Mouse (Mus musculus): ENCODE data around the gene Pik3ap1.

Pik3ap1 gene

DNA sequence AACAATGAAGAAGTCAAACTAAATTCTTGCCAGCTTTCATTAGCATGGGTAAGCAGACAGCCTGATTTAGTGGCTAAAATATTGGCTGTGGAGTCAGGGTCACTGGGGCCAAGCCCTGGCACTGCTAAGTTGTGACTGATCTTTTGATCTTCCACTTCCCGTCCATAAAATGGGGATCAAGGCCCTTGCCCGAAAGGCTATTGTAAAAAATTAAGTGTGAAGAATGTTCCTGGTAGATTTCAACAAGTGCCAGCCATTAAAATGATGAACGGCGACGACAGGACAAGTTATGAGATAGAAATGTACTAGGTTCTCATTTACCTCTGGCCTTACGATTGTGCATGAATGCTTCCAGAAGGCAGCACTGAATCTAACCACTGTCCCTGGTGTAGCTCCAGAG, 83.0 kb downstream of the Pik3ap1 start:
- no peak overlapping the region for H3K4me3 ChIP-seq (replicated peaks; ENCODE audit: low read length)
- TF ChIP-seq CTCF (conservative IDR thresholded peaks at IDR 0.05; ENCODE audit: low read length) (no peak), POU5F1 (IDR thresholded peaks at IDR 0.05; ENCODE audit: borderline replicate concordance, low read length) (no peak), NANOG (IDR thresholded peaks at IDR 0.05; ENCODE audit: borderline replicate concordance, low read length) (no peak)
- no peaks in the 10 kb centered on the region for H3K36me3 ChIP-seq (ENCODE audit: insufficient read depth, low read length)

DNA sequence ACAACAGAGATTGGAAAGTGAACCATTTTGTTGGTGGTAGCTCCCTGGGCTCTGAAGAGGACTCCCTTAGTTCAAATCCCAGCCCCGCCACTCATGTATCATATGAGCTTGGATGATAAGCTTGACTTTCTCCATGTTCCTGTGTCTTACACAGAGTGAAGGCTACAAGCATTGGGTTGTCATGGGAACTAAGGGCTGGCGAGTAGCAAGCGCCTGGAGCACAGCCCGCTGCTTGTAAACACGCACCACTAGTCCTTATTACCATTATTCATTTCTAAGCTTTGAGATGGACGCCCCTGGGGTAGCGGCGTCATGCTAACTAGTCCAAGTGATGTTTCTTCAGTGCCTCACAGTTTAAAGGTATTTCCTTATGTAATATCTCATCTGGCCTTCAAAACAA, 85.5 kb downstream of the Pik3ap1 start:
- Histone ChIP-seq H3K36me3 (ENCODE audit: insufficient read depth, low read length) (no peaks in the 10 kb centered on the region), H3K4me3 (replicated peaks; ENCODE audit: low read length) (no peak overlapping the region), H3K27me3 (ENCODE audit: insufficient read depth, low read length) (peaks cover 49% of the 10 kb centered on the region), H3K4me1 (replicated peaks; ENCODE audit: low read depth, low read length) (peaks cover 15% of the 10 kb centered on the region), H3K9me3 (ENCODE audit: low read length) (0 out of 2 replicates have a peak, but pooled peaks cover 2% of the 10 kb centered on the region)
- TF ChIP-seq NANOG (IDR thresholded peaks at IDR 0.05; ENCODE audit: borderline replicate concordance, low read length), result no peak
- no peak for TF ChIP-seq CTCF (conservative IDR thresholded peaks at IDR 0.05; ENCODE audit: low read length)
- TF ChIP-seq POU5F1 (IDR thresholded peaks at IDR 0.05; ENCODE audit: borderline replicate concordance, low read length), result no peak

More for the DNA sequence above, 83.0 kb downstream of the Pik3ap1 start:
- H3K4me1 ChIP-seq (replicated peaks; ENCODE audit: low read depth, low read length), result peaks cover 4% of the 10 kb centered on the region; the same call in 1 of the 2 replicates
- H3K27me3 ChIP-seq (ENCODE audit: insufficient read depth, low read length), result peaks cover 27% of the 10 kb centered on the region
- H3K9me3 ChIP-seq (ENCODE audit: low read length), result no peaks in the 10 kb centered on the region

DNA sequence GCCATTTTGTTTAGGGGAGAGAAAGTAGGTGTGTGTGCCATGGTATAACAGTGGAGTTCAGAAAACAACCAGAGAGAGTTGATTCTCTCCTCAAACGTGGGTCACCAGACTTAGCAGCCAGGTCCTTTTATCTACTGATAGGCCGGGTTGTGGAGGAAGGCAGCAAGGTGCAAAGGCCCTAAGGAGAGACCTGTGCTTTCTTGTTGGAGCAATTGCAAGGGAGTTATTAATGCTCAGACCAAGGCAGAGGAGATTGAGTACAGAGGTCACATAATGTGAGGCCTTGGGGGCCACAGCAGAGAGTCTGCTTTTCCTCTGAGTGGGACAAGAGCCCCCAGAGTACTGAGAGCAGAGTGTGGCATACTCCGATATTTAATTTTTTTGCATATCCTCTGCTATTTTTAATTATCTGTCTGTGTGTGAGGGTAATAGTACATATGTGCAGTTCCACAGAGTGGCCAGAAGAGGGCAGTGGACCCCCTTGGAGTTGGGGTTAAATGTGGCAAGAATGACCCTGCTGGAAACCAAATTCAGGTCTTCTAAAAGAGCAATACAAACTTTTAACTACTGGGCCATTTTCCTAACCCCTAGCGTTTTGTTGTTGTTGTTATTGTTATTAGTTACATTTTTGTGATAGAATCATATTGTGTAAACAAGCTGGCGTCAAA, 93.8 kb downstream of the Pik3ap1 start:
- Histone ChIP-seq H3K4me3 (replicated peaks; ENCODE audit: low read length) (no peak overlapping the region), H3K4me1 (replicated peaks; ENCODE audit: low read depth, low read length) (peaks cover 3% of the 10 kb centered on the region), H3K27me3 (ENCODE audit: insufficient read depth, low read length) (peaks cover 31% of the 10 kb centered on the region), H3K9me3 (ENCODE audit: low read length) (0 out of 2 replicates have a peak, but pooled peaks cover 3% of the 10 kb centered on the region), H3K36me3 (ENCODE audit: insufficient read depth, low read length) (no peaks in the 10 kb centered on the region)
- TF ChIP-seq NANOG (IDR thresholded peaks at IDR 0.05; ENCODE audit: borderline replicate concordance, low read length) (no peak), CTCF (conservative IDR thresholded peaks at IDR 0.05; ENCODE audit: low read length) (peak; percentile 88), POU5F1 (IDR thresholded peaks at IDR 0.05; ENCODE audit: borderline replicate concordance, low read length) (no peak)

DNA sequence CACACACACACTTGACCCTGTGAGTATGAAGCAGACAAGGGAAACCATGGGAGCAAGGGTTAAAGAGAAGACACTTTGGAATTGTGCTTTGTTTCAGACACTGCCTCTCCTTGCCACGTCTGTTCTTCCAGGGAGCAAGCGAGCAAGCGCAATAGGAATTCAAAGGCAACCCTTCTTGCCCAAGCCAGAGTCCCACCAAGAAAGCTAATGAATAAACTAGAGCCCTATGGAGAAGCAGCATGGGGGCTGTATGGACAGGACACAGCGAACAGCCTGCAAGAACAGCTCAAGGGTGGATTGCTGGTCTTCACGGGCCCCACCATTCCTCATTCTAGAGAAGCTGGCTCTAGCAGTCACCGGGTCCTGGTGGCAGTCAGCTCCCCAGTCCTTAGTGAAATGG, 96.3 kb downstream of the Pik3ap1 start:
- Histone ChIP-seq H3K36me3 (ENCODE audit: insufficient read depth, low read length) (no peaks in the 10 kb centered on the region), H3K27me3 (ENCODE audit: insufficient read depth, low read length) (0 out of 2 replicates have a peak, but pooled peaks cover 9% of the 10 kb centered on the region), H3K9me3 (ENCODE audit: low read length) (no peaks in the 10 kb centered on the region), H3K4me3 (replicated peaks; ENCODE audit: low read length) (no peak overlapping the region), H3K4me1 (replicated peaks; ENCODE audit: low read depth, low read length) (no peaks in the 10 kb centered on the region)
- no peak for TF ChIP-seq NANOG (IDR thresholded peaks at IDR 0.05; ENCODE audit: borderline replicate concordance, low read length)
- no peak for TF ChIP-seq POU5F1 (IDR thresholded peaks at IDR 0.05; ENCODE audit: borderline replicate concordance, low read length)
- no peak for TF ChIP-seq CTCF (conservative IDR thresholded peaks at IDR 0.05; ENCODE audit: low read length)

DNA sequence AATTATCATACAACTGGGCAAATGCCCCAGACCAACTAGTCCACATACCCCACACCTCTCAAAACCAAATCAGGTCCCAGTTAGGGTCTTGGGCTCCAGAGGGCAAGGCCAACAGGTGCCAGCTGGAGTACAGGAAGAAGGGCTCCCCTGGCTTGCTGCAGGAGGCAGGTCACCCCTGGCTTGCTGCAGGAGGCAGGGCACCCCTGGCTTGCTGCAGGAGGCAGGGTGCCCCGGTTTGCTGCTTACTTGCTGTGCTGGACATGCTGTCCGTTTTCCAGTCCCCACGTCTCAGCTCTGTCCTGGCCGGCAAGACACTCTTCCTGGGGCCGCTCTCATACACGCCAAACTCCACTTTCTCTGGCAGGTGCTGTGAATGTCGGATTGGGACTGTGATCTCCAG, 97.7 kb downstream of the Pik3ap1 start:
- H3K27me3 ChIP-seq (ENCODE audit: insufficient read depth, low read length), result 0 out of 2 replicates have a peak, but pooled peaks cover 6% of the 10 kb centered on the region
- TF ChIP-seq POU5F1 (IDR thresholded peaks at IDR 0.05; ENCODE audit: borderline replicate concordance, low read length), result no peak
- TF ChIP-seq NANOG (IDR thresholded peaks at IDR 0.05; ENCODE audit: borderline replicate concordance, low read length), result no peak
- no peak for TF ChIP-seq CTCF (conservative IDR thresholded peaks at IDR 0.05; ENCODE audit: low read length)
- no peaks in the 10 kb centered on the region for H3K4me1 ChIP-seq (replicated peaks; ENCODE audit: low read depth, low read length)

DNA sequence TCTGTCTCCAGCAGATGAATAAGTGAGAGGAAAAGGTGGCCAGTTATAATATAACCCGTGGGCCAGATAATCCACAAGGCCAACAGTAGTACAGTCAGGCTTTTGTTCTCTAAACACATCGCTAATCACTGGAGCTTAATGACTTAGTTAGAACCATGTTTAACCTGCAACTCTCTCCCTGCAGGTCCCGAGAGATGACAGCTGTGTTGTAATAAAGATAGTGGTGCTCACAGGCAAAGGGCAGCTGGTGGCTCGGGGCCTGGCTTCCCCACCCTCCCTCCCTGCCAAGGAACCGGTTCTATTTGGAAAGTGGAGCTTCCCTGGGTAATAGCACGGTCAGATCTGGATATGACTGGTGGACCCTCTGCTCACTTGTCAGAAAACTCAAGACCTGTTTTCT, 100.4 kb downstream of the Pik3ap1 start:
- Histone ChIP-seq H3K27me3 (ENCODE audit: insufficient read depth, low read length) (0 out of 2 replicates have a peak, but pooled peaks cover 3% of the 10 kb centered on the region), H3K4me3 (replicated peaks; ENCODE audit: low read length) (no peak overlapping the region), H3K36me3 (ENCODE audit: insufficient read depth, low read length) (no peaks in the 10 kb centered on the region), H3K4me1 (replicated peaks; ENCODE audit: low read depth, low read length) (no peaks in the 10 kb centered on the region), H3K9me3 (ENCODE audit: low read length) (no peaks in the 10 kb centered on the region)
- no peak for TF ChIP-seq POU5F1 (IDR thresholded peaks at IDR 0.05; ENCODE audit: borderline replicate concordance, low read length)
- no peak for TF ChIP-seq CTCF (conservative IDR thresholded peaks at IDR 0.05; ENCODE audit: low read length)
- no peak for TF ChIP-seq NANOG (IDR thresholded peaks at IDR 0.05; ENCODE audit: borderline replicate concordance, low read length)

More for the DNA sequence above, 97.7 kb downstream of the Pik3ap1 start:
- no peaks in the 10 kb centered on the region for H3K36me3 ChIP-seq (ENCODE audit: insufficient read depth, low read length)
- H3K4me3 ChIP-seq (replicated peaks; ENCODE audit: low read length), result no peak overlapping the region
- H3K9me3 ChIP-seq (ENCODE audit: low read length), result no peaks in the 10 kb centered on the region

DNA sequence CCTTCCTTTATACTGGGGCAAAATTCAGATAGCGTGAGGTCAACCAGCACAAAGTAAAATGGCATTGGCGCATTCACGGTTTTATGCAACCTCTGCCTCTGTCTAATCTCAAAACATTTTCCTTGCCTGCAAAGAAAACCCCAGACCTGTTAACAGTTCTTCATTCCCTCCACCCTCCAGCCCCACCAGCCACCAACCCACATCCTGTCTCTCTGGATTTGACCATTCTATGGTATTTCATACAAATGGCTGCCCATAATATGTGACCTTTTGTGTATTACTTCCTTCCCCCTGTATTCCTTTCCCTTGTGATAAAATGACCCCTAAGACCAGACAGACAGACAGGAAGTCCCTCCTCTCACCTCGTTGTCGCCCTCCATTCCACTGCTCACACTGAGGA, 102.2 kb downstream of the Pik3ap1 start:
- H3K4me1 ChIP-seq (replicated peaks; ENCODE audit: low read depth, low read length), result no peaks in the 10 kb centered on the region
- H3K9me3 ChIP-seq (ENCODE audit: low read length), result no peaks in the 10 kb centered on the region
- H3K36me3 ChIP-seq (ENCODE audit: insufficient read depth, low read length), result no peaks in the 10 kb centered on the region
- H3K4me3 ChIP-seq (replicated peaks; ENCODE audit: low read length), result no peak overlapping the region
- no peaks in the 10 kb centered on the region for H3K27me3 ChIP-seq (ENCODE audit: insufficient read depth, low read length)
- TF ChIP-seq POU5F1 (IDR thresholded peaks at IDR 0.05; ENCODE audit: borderline replicate concordance, low read length), result no peak
- no peak for TF ChIP-seq NANOG (IDR thresholded peaks at IDR 0.05; ENCODE audit: borderline replicate concordance, low read length)
- no peak for TF ChIP-seq CTCF (conservative IDR thresholded peaks at IDR 0.05; ENCODE audit: low read length)

DNA sequence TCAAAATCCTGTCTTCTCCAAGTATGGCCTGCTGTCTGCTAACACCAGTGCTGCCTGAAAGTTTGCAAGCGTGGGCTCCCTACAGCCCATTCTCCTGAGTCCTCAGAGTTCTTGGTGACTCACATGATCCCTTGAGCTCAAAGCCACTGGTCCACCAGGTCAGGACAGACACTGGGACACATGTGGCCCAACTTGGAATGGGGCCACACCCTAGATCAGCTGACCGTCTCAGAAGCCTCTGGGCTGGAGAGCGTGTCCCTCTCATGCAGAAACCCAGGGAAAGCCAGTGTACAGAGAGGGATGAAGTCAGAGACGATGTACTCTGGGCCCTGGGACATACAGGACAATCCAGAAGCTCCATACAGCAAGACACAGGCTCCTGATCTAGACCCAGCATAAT, 102.7 kb downstream of the Pik3ap1 start:
- H3K27me3 ChIP-seq (ENCODE audit: insufficient read depth, low read length), result no peaks in the 10 kb centered on the region
- no peaks in the 10 kb centered on the region for H3K9me3 ChIP-seq (ENCODE audit: low read length)
- H3K36me3 ChIP-seq (ENCODE audit: insufficient read depth, low read length), result no peaks in the 10 kb centered on the region
- no peaks in the 10 kb centered on the region for H3K4me1 ChIP-seq (replicated peaks; ENCODE audit: low read depth, low read length)
- TF ChIP-seq NANOG (IDR thresholded peaks at IDR 0.05; ENCODE audit: borderline replicate concordance, low read length) (no peak), CTCF (conservative IDR thresholded peaks at IDR 0.05; ENCODE audit: low read length) (no peak), POU5F1 (IDR thresholded peaks at IDR 0.05; ENCODE audit: borderline replicate concordance, low read length) (no peak)
- no peak overlapping the region for H3K4me3 ChIP-seq (replicated peaks; ENCODE audit: low read length)
